Mouse (Mus musculus) CD4-positive, CD25-positive, alpha-beta regulatory T cell, adult 2 months (primary cell): ENCODE measurements around the gene Asb8.

Experiments used
- DNase-seq: peaks from one replicate; pipeline ENCODE4 v3.0.0-alpha.2; 2012; ENCODE audit warnings: low read depth, low spot score

The Asb8 gene

GRCm38 (mm10) chr15:98116287-98116686 lies 49.1 kb downstream of the Asb8 start:
- DNase-seq, result no peak

- no peak for DNase-seq
Measured at GRCm38 (mm10) chr15:98115779-98116163, 49.7 kb downstream of the Asb8 start.

GRCm38 (mm10) chr15:98114852-98115778 lies 50.3 kb downstream of the Asb8 start:
- no peak for DNase-seq

- DNase-seq, result no peak
Measured at GRCm38 (mm10) chr15:98114098-98114851, 51.1 kb downstream of the Asb8 start.

GRCm38 (mm10) chr15:98111791-98112190 lies 53.6 kb downstream of the Asb8 start:
- no peak for DNase-seq

- peak; percentile 83 for DNase-seq
Measured at GRCm38 (mm10) chr15:98108297-98109152, 56.9 kb downstream of the Asb8 start.

GRCm38 (mm10) chr15:98107703-98108296 lies 57.6 kb downstream of the Asb8 start:
- DNase-seq, result no peak

GRCm38 (mm10) chr15:98107230-98107629 lies 58.2 kb downstream of the Asb8 start:
- no peak for DNase-seq

- DNase-seq, result no peak
Measured at GRCm38 (mm10) chr15:98106506-98106905, 58.9 kb downstream of the Asb8 start.

GRCm38 (mm10) chr15:98102401-98102800 lies 63.0 kb downstream of the Asb8 start:
- DNase-seq, result no peak

GRCm38 (mm10) chr15:98098519-98098918 lies 66.9 kb downstream of the Asb8 start:
- peak; percentile 41 for DNase-seq

- peak; percentile 59 for DNase-seq
Measured at GRCm38 (mm10) chr15:98096957-98097356, 68.5 kb downstream of the Asb8 start.

GRCm38 (mm10) chr15:98094905-98095304 lies 70.5 kb downstream of the Asb8 start:
- DNase-seq, result no peak

- peak; percentile 91 for DNase-seq
Measured at GRCm38 (mm10) chr15:98093121-98094011, 72.1 kb downstream of the Asb8 start, which contains the start of gene Senp1. Senp1 (minus strand) TSS chr15:98093744.

- DNase-seq, result no peak
Measured at GRCm38 (mm10) chr15:98092372-98093120, 72.9 kb downstream of the Asb8 start, which contains the start of gene Pfkm. Pfkm (plus strand) TSS chr15:98092589.

GRCm38 (mm10) chr15:98091841-98092240 lies 73.6 kb downstream of the Asb8 start:
- no peak for DNase-seq

- peak; percentile 83 for DNase-seq
Measured at GRCm38 (mm10) chr15:98089421-98090183, 75.8 kb downstream of the Asb8 start.

GRCm38 (mm10) chr15:98088889-98089288 lies 76.5 kb downstream of the Asb8 start:
- DNase-seq, result peak; percentile 22
